Mouse (Mus musculus): Measurements from ENCODE around the gene Plet1.

The Plet1 gene

DNA sequence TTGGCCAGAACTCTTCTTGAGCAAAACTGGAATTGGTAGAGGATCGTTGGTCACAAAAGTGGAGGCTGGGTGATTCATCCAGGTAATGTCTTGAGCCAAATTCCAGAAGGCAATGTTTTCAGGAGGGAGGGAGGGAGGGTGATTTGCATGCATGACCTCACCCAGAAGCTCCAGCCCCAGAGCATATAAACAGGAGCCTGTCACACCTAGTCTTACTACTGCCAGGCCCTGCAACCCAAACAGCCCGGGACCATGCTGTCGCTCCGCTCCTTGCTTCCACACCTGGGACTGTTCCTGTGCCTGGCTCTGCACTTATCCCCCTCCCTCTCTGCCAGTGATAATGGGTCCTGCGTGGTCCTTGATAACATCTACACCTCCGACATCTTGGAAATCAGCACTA, at the start of gene Plet1:
TSS of gene Plet1 (plus strand) at position 215 of the 400 bp plus-strand sequence.
- ATAC-seq (ENCODE audit: insufficient number of reproducible peaks, low FRiP score, low TSS enrichment) = no peak

DNA sequence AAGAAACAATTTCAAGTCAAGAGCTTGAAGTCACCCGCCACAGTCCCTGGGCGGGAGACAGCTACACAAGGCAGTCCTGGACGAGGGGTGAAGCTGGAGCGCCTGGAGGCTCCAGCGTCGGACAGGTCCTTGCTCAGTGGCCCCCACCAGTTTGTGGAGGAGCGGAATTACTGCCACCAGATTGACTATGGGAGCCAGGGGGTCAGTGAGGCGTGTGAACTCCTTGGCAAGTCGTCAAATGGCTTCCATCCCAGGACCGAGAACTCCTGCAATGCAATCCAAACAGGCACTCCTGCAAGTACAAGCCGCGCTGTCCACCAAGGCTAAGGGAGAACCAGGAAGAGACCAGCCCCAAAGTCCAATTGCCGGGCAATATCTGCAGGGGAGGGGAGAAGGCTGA, 45.3 kb upstream of the Plet1 start:
- peak; percentile 33; the same call in 1 of the 2 replicates for ATAC-seq (ENCODE audit: insufficient number of reproducible peaks, low FRiP score, low TSS enrichment)

DNA sequence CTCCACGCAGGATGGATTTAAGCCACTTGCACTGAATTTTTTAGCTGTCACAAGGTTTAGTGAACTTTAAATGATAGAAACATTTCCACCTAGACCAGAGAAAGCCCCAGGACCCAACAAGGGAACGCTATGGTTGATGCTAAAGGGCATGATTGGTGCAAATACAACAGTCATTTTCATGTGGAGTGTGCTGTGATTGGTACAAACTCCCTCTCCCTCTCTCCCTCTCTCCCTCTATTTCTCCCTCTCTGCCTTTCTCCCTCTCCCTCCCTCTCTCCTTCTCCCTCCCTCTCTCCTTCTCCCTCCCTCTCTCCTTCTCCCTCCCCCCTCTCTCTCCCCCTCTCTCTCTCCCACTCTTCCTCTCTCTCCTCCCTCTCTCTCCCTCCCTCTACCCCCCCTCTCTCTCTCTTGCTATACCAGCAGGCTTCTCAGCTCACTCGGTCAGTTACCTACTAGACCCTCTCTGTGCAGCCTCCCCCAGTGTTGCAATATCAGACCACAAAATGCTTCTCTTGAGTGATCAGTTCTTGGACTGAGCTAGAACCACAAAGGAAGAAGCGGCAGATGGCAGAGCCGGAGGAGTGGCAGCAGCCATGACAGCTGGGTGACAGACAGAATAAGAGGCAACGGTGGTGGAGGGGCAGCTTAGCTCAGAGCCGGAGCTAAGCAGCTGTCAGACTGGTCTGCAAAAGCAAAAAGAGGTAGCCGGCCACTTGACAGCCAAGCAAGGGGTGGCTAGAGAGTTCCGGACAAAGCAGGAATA, 42.7 kb upstream of the Plet1 start:
- ATAC-seq (ENCODE audit: insufficient number of reproducible peaks, low FRiP score, low TSS enrichment) = 0 out of 2 replicates have a peak, but pooled peaks have one; percentile 42

DNA sequence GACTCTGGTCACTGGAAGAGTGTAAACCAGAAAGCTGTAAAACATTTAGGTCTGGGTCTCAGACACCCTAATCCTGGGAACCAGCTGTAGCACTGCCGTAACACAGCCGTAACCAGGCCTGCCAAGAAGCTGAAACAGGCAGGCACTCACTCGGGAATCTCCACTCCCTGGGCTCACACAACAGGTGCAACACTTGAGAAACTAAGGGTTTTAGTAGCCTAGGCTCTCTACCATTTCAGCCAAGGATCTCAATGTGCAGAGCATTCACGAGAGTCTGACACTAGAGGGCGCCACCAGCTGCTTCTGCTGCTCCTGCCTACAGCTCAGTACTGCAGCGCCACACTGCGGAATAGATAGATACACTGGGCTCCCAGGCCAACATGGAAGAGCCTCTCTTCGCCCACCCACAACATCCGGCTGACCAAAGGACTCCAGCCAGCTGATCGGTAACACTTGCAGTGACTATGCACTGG, 42.0 kb upstream of the Plet1 start:
- peak; percentile 83 for ATAC-seq (ENCODE audit: insufficient number of reproducible peaks, low FRiP score, low TSS enrichment)

DNA sequence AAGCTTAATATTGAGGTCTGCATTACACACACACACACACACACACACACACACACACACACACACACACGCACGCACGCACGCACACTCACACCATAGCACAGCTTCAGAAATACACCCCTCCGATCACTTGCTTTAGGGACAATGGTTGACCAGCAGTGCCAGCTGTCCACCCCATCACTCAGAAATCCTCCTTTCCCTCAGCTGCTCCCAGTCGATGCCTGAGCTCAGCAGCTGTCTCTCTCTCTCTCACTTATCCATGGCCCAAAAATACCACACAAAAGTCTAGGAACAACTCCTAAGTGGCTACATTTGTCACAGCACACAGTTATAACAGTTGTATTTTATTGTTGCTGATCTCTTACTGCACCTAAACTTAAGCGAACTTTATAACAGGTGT, 36.7 kb upstream of the Plet1 start:
- ATAC-seq (ENCODE audit: insufficient number of reproducible peaks, low FRiP score, low TSS enrichment) = no peak

DNA sequence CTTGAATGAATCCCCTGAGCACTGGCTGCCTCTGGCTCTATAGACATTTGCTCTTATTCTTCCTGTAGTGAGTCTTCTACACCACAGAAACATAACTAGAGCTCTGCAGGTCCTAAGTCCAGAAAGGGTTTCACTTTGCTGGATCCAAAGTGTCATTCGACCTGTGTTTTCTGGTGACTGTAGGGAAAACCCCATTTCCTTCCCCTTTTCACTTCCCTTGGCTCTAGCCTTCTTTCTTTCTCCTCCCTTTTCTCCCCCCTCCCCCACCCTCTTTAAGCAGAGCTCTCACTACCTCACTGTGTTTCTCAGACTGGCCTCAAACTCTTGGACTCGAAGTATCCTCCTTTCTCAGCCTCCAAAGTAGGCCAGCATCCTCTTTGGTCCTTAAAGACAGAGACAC, 34.8 kb upstream of the Plet1 start:
- no peak for ATAC-seq (ENCODE audit: insufficient number of reproducible peaks, low FRiP score, low TSS enrichment)

DNA sequence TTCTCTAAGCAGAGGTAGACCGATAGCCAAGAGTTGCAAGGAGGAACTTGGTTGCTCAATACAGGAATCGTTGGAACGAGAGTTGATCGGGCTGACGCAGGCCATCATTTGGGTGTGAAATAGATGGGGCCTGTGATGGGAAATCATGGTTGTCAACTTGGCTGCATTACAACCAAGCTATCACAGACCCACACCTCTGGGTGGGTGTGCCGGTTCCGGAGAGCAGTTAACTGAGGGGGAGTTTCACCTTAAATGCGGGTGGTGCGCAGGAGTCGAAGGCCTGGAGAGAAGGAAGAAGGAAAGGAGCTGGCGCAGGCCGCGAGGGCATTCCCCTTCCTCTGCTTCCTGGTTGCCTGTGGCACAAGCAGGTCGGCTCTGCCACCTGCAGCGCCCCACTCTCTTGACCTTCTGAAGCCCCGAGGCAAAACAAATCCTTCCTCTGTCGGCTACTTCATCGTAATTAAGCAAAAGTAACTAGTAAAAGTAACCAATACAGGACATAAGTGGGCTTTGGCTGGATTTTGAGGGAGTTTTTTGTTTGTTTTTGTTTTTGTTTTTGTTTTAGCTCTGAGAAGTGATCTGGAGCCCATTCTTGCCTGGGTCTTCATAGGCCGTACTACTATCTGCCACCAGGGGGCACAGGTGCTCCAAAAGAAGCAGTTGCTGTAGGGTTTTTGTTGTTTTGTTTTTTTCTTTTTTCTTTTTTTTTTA, 31.7 kb upstream of the Plet1 start:
- ATAC-seq (ENCODE audit: insufficient number of reproducible peaks, low FRiP score, low TSS enrichment) = no peak

DNA sequence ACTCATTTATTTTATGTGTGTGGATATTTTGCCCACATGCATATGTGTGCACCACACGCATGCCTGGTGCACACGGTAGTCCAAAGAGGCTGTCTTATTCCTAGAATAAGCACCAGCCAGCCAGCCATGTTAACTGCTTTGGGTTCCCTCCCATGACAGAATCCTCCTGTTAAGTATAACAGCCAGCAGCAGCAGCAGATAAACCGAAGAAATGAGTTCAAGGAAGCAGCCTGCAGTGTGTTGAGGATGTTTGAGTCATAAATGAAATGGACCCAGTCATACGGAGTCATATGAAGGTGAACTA, 31.2 kb upstream of the Plet1 start:
- ATAC-seq (ENCODE audit: insufficient number of reproducible peaks, low FRiP score, low TSS enrichment) = no peak

DNA sequence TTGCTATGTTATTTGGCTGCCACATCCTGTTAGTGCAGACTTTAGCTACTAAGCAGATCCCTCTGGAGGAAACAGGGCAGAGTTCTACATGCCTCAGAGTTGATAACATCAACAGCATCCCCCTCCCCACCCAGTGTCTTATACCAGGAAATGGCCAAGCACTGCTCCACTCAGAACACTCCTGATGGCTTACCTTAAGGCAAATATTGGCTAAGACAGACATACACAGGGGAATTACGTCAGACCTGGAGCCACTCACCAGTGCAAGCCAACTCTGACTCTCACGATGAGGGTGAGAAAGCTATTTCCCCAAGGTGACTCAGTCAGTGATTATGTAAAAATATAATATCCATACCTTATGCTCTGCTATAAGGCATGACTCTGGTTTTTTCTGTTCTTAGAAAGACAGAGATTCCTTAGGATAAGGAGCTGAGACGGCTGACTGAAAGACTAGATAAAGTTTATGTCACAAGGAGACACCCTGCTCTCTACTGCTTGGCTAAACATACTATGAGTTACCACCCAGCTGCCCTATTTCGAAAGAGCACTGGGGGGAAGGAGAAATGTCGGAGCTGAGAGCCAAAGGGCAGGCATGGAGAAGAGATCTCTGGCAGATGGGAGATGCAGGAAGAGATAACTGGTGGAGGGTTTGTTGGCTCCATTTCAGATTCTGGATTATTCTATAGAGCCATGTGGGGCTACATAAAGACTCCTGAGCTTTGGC, 23.8 kb upstream of the Plet1 start:
- no peak for ATAC-seq (ENCODE audit: insufficient number of reproducible peaks, low FRiP score, low TSS enrichment)

DNA sequence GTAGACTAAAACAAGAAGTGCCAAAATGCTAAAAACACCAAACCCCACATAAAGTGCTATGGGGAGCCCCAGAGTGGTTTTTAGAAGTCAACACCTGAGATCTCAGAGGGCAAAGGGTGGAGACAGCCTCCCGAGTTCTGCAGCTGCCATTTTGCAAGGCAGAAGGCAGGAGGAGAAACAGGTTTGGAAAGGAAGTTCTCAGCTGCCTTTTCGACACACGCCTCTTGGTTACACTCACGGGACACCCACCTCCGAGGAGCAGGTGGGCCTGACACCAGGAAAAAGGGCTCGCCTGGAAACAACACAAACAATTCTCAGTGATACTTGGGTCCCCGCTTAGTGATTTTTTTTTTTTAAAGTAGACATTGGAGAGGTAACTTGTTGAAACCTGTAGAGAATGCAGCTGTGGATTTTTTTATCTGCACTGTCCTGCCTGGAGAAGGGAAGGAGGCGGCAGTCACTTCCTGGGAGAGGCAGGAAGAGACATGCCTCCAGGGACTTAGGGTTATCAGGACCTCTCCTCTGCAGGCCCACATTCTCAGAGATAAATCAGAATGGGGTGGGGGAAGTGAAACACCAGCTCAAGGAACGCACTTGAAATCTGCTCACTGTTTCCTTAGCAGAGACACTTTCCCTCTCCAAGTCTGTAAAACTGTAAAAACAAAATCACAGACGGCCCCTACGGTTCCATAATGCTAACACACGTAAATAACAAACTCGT, 23.0 kb upstream of the Plet1 start:
- ATAC-seq (ENCODE audit: insufficient number of reproducible peaks, low FRiP score, low TSS enrichment) = no peak

DNA sequence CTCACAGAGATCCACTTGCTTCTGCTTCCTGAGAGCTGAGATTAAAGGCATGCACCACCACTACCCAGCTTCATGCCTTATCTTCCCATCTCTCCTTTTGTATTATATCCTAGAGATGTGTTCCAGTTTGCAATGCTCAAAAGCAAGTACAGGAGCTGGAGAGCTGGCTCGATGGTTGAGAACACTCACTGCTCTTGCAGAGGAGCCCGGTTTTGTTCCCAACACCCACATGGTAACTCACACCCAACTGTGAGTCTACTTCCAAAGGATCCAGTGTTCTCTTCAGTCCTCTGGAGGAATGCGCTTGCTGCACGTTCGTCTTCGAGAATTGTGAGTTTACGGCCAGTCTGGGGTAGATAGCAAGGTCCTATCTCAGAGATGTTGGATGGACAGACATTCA, 19.0 kb upstream of the Plet1 start:
- no peak for ATAC-seq (ENCODE audit: insufficient number of reproducible peaks, low FRiP score, low TSS enrichment)

DNA sequence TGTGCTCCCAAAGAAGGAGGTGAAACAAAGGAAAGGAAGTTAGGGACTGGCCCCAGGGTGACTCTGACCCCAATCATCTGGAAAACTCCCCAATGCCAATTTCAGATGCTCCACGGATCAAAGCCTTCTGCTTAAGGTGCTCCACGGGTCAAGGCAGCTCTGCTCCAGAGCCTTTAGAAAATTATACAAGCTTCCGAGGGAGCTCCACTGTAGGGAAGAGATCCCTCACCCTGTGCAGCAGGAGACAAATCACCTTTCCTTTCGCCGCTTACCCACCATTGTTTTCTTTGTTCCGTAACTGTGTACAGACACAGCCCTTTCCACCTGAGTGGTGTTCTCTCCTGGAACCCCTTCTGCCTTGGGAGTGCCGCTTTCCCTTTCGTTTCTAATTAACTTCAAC, 18.6 kb upstream of the Plet1 start:
- no peak for ATAC-seq (ENCODE audit: insufficient number of reproducible peaks, low FRiP score, low TSS enrichment)

DNA sequence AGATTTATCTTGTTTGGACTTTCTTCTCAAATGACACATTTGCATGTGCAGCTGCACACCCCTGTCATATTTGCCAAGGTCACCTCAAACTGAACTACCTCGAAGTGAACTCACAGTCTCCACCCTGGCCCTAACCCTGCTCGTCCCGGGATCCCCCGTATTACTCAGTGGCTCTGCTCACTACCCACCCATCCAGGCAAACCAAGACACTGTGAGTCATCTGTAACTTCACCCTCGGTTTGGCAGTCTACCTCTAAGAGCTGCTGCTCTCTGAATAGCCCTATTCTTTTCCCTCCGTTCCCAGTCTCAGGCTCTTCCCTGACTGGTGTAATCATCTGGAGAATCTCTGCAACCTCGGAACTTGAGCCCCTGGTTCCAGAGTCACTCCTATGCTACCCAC, 17.7 kb upstream of the Plet1 start:
- ATAC-seq (ENCODE audit: insufficient number of reproducible peaks, low FRiP score, low TSS enrichment) = no peak

DNA sequence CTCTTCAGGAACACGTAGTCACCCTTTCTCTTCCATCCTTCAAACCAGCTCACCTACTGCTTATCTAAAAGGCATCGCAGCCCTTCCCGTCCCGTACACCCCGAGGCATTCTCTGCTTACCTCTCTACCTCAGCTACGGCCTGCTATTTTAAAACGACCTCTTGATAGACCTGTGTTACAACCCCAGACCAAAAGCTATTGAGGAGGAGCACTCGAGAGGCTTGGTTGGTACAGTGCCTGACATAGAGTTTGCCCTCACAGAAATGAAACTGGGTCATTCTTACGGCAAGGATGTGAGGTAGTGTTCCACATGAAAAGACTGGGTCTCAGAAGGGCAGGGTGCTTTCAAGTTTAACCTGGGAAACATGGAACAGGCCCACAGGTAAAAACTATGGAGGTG, 17.1 kb upstream of the Plet1 start:
- no peak for ATAC-seq (ENCODE audit: insufficient number of reproducible peaks, low FRiP score, low TSS enrichment)

DNA sequence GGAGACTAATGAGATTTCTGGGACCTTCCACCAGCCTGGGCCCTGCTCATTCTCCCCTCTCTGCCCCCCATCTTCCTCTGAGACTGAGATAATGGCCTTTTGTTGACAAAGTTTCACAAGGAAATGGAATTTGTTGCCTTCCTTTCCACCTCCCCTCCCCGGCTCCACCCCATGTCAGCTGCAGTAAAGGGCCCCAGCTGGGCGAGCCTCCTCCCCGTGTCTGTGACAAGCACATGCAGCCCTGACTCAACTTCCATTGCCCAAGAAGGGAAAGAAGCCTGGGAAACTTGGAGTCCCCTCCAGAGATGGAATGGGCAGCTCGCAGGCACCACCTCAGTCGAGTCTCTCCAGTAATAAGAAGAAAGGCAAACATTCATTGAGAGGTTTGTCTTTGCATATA, 15.5 kb upstream of the Plet1 start:
- ATAC-seq (ENCODE audit: insufficient number of reproducible peaks, low FRiP score, low TSS enrichment) = no peak

DNA sequence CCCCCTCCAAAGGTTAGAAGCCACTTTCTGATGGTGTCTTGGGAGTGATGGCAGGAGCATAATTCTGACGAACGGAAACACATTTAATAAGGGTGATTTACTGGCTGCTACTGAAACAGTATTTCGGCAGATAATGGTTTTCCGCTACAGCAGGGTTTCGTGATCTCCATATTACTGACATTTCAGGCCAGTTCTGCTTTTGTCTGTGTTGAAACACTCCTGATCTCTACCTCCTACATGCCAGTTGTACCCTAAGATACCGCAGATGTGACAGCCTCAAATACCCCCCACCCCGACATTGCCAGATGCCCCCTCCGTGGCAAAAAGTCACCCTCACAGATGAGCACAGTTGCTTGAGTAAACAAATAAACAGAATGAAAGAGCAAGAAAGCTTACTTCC, 14.8 kb upstream of the Plet1 start:
- no peak for ATAC-seq (ENCODE audit: insufficient number of reproducible peaks, low FRiP score, low TSS enrichment)

DNA sequence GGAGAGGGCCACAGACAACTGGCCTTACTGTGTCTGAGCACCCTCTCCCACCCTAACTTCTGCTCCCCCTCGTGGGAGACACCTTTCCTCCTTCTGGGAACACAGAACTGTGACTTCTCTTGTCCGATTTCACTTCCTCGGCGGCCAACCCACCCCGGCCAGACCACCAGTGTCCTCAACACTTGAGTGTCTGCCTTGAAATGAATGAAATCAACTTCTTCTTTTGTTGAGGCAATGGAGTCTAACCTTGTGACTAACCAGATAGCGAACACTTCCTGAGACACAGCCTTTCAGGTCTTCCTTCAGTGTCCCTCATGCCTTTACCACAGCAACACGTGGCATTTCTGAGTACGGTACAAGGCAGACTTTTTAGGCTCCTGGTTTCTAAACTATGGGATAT, 11.6 kb upstream of the Plet1 start:
- no peak for ATAC-seq (ENCODE audit: insufficient number of reproducible peaks, low FRiP score, low TSS enrichment)

DNA sequence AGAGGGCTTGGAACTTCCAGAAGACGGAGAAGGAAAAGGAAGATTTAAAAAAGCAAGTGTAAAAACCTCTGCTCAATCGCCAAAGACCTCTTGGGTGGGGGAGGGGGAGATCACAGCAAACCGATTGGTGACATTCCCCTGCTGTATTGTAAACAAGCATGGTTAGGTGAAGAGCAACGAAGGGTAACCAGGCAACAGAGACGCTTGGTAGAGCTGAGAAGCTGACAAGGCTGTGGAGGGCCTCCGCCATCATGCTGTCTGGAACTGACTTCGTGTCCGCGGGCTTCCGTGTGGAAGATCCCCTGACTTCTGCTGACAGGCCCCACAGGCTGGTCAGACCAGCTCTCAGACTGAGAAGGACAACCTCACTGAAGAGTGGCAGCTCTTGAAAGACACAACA, 8.8 kb upstream of the Plet1 start:
- ATAC-seq (ENCODE audit: insufficient number of reproducible peaks, low FRiP score, low TSS enrichment) = no peak

DNA sequence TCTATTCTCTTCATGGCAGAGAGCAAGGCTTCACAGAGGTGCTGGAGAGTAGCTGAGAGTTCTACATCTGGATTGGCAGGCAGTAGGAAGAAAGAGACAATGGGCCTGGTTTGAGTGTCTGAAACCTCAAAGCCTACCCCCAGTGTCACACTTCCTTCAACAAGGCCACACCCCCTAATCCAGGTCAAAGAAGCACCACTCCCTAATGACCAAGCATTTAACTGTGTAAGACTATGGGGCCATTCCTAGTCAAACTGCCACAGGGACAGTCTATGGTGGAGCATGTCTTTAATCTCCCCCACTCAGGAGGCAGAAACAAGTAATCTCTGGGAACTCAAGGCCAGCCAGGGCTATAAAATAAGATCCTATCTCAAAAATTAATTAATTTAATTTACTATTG, 3.5 kb upstream of the Plet1 start:
- ATAC-seq (ENCODE audit: insufficient number of reproducible peaks, low FRiP score, low TSS enrichment) = no peak

DNA sequence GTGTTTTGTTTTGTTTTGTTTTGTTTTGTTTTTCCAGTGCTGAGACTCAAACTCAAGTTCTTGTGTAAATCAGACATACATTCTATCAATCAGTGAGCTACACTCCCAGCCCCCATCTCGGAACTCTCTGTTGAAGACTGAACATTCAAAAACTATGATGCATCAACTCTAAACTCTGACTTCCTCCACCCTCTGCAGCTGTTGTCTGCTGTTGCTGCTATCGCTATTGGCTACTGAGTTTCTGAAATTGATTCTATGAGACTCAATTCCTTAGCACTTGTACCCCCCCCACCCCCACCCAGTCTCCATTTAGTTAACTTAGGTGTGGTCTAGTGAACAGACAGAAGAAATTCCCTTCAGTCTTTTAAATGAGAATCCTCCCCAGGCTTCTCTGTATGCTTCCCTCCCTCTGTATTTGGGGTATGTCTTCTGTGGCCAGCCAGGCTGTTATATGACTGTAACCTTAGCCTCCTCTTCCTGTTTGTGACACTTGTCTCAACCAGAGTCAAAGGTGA, 2.7 kb upstream of the Plet1 start:
- ATAC-seq (ENCODE audit: insufficient number of reproducible peaks, low FRiP score, low TSS enrichment) = no peak

DNA sequence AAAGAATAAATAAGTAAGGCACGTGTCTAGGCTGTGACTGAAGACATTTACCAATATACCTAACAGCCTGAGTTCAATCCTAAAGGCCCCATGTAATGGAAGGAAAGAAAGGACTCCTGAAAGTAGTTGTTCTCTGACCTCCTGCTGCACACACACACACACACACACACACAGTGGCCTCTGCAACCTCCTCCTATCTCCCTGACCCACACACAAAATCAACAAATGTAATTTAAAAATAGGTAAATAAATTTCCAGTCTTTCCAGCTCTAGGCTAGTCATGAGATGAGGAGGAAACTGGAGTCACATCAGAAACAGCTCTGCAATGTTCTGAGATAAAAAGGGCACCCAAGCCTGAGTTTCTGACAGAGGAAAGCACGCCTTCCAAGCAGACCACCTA, 548 bp upstream of the Plet1 start:
- ATAC-seq (ENCODE audit: insufficient number of reproducible peaks, low FRiP score, low TSS enrichment) = no peak

Measured in cerebellum, adult (tissue).